Mouse (Mus musculus) ovary, adult 2 months (tissue): ENCODE results near the gene Cntnap5c. TPM values are rescaled to one million over a fixed set of nuclear protein-coding genes. Genes with fewer than 3 reads are reported as not detected.

Experiments used
- polyA plus RNA-seq: library from polyadenylated mRNA; depleted of rRNA; stranded (reverse); fragments of >200 nt; gene quantifications from 2 replicates; pipeline ENCODE4 v1.2.3, GENCODE M21; 2012; rRNA removed

The Cntnap5c gene
- not detected in 2 replicates for polyA plus RNA-seq

DNA sequence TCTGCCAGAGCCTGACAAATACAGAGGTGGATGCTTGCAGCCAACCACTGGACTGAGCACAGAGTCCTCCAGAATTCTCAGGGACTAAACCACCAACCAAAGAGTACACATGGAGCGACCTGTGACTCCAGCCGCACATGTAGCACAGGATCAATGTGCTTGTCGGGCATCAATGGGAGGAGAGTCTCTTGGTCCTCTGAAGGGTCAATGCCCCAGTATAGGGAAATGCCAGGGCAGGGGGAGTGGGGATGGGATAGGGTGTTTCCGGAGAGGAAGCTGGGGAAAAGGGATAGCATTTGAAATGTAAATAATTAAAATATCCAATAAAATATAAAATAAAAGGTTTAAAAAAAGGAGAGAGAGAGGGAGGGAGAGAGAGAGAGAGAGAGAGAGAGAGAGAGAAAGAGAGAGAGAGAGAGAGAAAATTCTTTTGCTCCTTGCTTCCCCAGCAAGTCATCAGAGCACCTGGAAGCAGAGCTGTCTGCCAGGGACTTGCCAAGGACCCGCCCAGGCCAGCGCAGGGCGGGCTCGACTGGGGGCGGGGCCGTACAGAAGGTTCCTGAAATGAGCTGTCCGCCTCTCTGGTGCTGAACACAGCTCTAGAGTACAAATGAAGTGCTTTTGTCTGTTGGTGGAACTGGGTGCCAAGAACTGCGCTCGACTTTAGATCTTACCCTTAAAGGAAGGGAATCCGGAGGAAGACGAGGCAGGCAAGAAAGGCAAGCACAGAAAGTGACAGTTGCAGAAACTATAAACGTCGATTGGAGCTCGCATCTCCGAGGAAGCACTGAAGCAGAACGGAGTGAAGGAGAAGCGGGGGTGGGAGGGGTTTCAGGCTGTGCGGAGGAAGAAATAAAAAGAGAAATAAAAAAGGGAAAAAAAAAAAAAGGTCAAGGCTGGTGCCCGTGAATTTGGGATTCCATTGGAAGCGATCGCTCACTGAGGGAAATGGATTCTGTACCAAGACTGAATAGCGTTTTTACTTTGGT lies at the start of gene Cntnap5c:
Gene Cntnap5c, plus strand, starts transcription at position 949 of the 989 bp plus-strand sequence.

DNA sequence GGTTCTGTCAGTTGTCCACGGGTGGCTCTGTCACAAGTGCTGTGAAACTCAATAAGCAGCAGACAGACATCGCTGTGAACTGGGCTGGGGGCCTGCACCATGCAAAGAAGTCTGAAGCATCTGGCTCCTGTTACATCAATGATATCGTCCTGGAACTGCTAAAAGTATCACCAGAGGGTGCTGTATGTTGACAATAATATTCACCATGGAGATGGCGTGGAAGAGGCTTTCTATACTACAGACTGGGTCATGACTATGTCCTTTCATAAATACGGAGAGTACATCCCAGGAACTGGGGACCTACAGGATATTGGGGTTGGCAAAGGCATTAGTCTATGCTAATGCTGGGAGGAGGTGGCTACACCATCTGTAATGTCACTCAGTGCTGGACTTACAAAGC lies 27.3 kb upstream of the Cntnap5c start, which contains the start of gene Gm21834:
Gene Gm21834, minus strand, starts transcription at position 101 of the 400 bp plus-strand sequence.

Other genes starting within 250 kb of the Cntnap5c start
- not detected in 2 replicates for gene Vmn2r120, start 224.1 kb upstream of the Cntnap5c start, polyA plus RNA-seq
- not detected in 2 replicates for gene Gm21834, start 27.4 kb upstream of the Cntnap5c start, polyA plus RNA-seq